Mouse (Mus musculus) spleen, postnatal 4 days (tissue): ENCODE results near the gene Llgl1.
A peak's percentile ranks its signal among the peaks of the same experiment; 100 is the strongest.

Source experiments
- DNase-seq, 2 experiments: peaks; one replicate each; pipeline ENCODE4 v3.0.0; 2022; ENCODE audit warnings: low spot score in 2 of 2

Gene Llgl1

GRCm38 (mm10) chr11:60699524-60700075 is at the start of gene Llgl1:
Llgl1 (plus strand) TSS chr11:60699723.
- peak; percentile 82 to 93 for DNase-seq

- no peak for DNase-seq
Measured at GRCm38 (mm10) chr11:60696165-60696564, 3.4 kb upstream of the Llgl1 start.

- DNase-seq: no peak
Measured at GRCm38 (mm10) chr11:60697561-60697960, 2.0 kb upstream of the Llgl1 start.

GRCm38 (mm10) chr11:60698806-60699523 is 558 bp upstream of the Llgl1 start:
- DNase-seq: peak; percentile 36 to 74

GRCm38 (mm10) chr11:60700320-60701185 is 1.0 kb downstream of the Llgl1 start:
- DNase-seq: peak; percentile 14 to 62

GRCm38 (mm10) chr11:60701611-60702010 is 2.1 kb downstream of the Llgl1 start:
- DNase-seq: peak; percentile 11 to 61

- peak; percentile 68 to 86 for DNase-seq
Measured at GRCm38 (mm10) chr11:60703131-60703530, 3.6 kb downstream of the Llgl1 start.

GRCm38 (mm10) chr11:60704023-60704880 is 4.7 kb downstream of the Llgl1 start:
- peak; percentile 10 to 58 for DNase-seq

GRCm38 (mm10) chr11:60705255-60705654 is 5.7 kb downstream of the Llgl1 start:
- peak in 1 of 2 experiments; percentile 52 for DNase-seq

- DNase-seq: peak; percentile 11 to 52
Measured at GRCm38 (mm10) chr11:60706076-60706475, 6.6 kb downstream of the Llgl1 start.

- DNase-seq: peak; percentile 12 to 60
Measured at GRCm38 (mm10) chr11:60706696-60707480, 7.4 kb downstream of the Llgl1 start.

- peak; percentile 13 to 61 for DNase-seq
Measured at GRCm38 (mm10) chr11:60707672-60708071, 8.1 kb downstream of the Llgl1 start.

GRCm38 (mm10) chr11:60708631-60709030 is 9.1 kb downstream of the Llgl1 start:
- peak; percentile 10 to 57 for DNase-seq

- DNase-seq: peak in 1 of 2 experiments; percentile 58
Measured at GRCm38 (mm10) chr11:60709481-60710465, 10.2 kb downstream of the Llgl1 start.

- DNase-seq: peak in 1 of 2 experiments; percentile 59
Measured at GRCm38 (mm10) chr11:60711218-60711617, 11.7 kb downstream of the Llgl1 start.

- peak in 1 of 2 experiments; percentile 58 for DNase-seq
Measured at GRCm38 (mm10) chr11:60712040-60712439, 12.5 kb downstream of the Llgl1 start.

GRCm38 (mm10) chr11:60712639-60713255 is 13.2 kb downstream of the Llgl1 start:
- no peak for DNase-seq

GRCm38 (mm10) chr11:60715833-60716232 is 16.3 kb downstream of the Llgl1 start:
- DNase-seq: no peak

GRCm38 (mm10) chr11:60719263-60719662 is 19.7 kb downstream of the Llgl1 start:
- DNase-seq: no peak
